ENCODE assay signal across 21 mouse cellular contexts in genomic region chr2:145307231-145307883, GRCm38 (mm10).
A peak's percentile ranks its signal among the peaks of the same experiment; 100 is the strongest.
DNase-seq lines count a peak whose midpoint lies in the region; ATAC-seq and TF ChIP-seq lines count a peak whose summit lies in the region.
"Had no signal": no experiment of that assay in that cellular context is flagged by ENCODE, and none has a peak within 500 bp of the region (broad histone marks: within the 10 kb centered on the region; RNA-seq: fewer than 3 reads in every experiment).

No protein-coding gene starts in this region.

- ATAC-seq in kidney, postnatal 0 days (replicated peaks; ENCODE audit: low FRiP score, low read depth) = peak; percentile 63; the same call in 1 of the 2 replicates
- ATAC-seq: inflammation-experienced regulatory T-cells, adult 6 months had no signal

- no peak overlapping the region for H3K27ac ChIP-seq in kidney, adult 2 months (ENCODE audit: insufficient read depth, low read depth, low read length)
- no peak overlapping the region for H3K27ac ChIP-seq in kidney, postnatal 0 days
- H3K27ac ChIP-seq in gastrocnemius, adult 2 months = no peak overlapping the region
- H3K27ac ChIP-seq: embryonic facial prominence, embryonic 10.5 days; forebrain, embryonic 12.5 days; heart, embryonic 10.5 days; hindbrain, embryonic 13.5 days; liver, embryonic 14.5 days had no signal

- H3K4me3 ChIP-seq in kidney, adult 2 months (ENCODE audit: insufficient read depth, low read depth, low read length) = no peak overlapping the region
- H3K4me3 ChIP-seq in kidney, postnatal 0 days (replicated peaks; ENCODE audit: low read depth, low read length) = no peak overlapping the region
- no peak overlapping the region for H3K4me3 ChIP-seq in gastrocnemius, adult 2 months
- H3K4me3 ChIP-seq: embryonic facial prominence, embryonic 10.5 days; forebrain, embryonic 12.5 days; heart, embryonic 10.5 days; hindbrain, embryonic 13.5 days had no signal

- intact Hi-C loops in gastrocnemius, adult 2 months (cut with DNase I) = no loop called here

- H3K9me3 ChIP-seq in kidney, postnatal 0 days (replicated peaks; ENCODE audit: low read length) = no peaks in the 10 kb centered on the region
- H3K9me3 ChIP-seq: embryonic facial prominence, embryonic 10.5 days; forebrain, embryonic 12.5 days; heart, embryonic 10.5 days; hindbrain, embryonic 13.5 days had no signal

- no peaks in the 10 kb centered on the region for H3K4me1 ChIP-seq in kidney, adult 2 months (ENCODE audit: control insufficient read depth, insufficient read depth, low read length)
- no peaks in the 10 kb centered on the region for H3K4me1 ChIP-seq in kidney, postnatal 0 days (replicated peaks; ENCODE audit: insufficient read depth, low read length)
- H3K4me1 ChIP-seq: embryonic facial prominence, embryonic 10.5 days; forebrain, embryonic 12.5 days; heart, embryonic 10.5 days; hindbrain, embryonic 13.5 days had no signal

- TF ChIP-seq CTCF in kidney, adult 2 months (conservative IDR thresholded peaks at IDR 0.05; ENCODE audit: insufficient read depth, insufficient read length, low read depth, low read length) = no peak
- no peak for TF ChIP-seq CTCF in kidney, postnatal 0 days (IDR thresholded peaks at IDR 0.05; ENCODE audit: low read depth)
- TF ChIP-seq CTCF in gastrocnemius, adult 2 months (IDR thresholded peaks at IDR 0.05) = no peak

- DNase-seq in kidney, adult 2 months = peak; percentile 17
- no peak for DNase-seq in kidney, postnatal 36 days
- peak; percentile 23 for DNase-seq in lung, postnatal 25 days (ENCODE audit: low spot score)
- no peak for DNase-seq in lung, adult 18-20 months
- DNase-seq in kidney, postnatal 0 days (ENCODE audit: low spot score) = peak; percentile 72
- DNase-seq in skeletal muscle tissue, adult 2 months (ENCODE audit: low read depth, low spot score) = peak; percentile 12
- no peak for DNase-seq in left cerebral cortex, adult 9 months (ENCODE audit: low spot score in 2 of 2)
- DNase-seq in gastrocnemius, adult 2 months = no peak
- DNase-seq: adrenal gland, postnatal 10 days; cerebellum, postnatal 10 days; gastrocnemius, postnatal 14 days; heart, postnatal 14 days; midbrain, embryonic 14.5 days; spleen, adult 18-20 months; thymus, postnatal 25 days had no signal

- no peak for TF ChIP-seq POLR2A in kidney, adult 2 months (IDR thresholded peaks at IDR 0.05; ENCODE audit: low read depth, low read length)

- H3K4me2 ChIP-seq in kidney, postnatal 0 days (ENCODE audit: low read length) = no peak overlapping the region
- H3K4me2 ChIP-seq: forebrain, embryonic 12.5 days; hindbrain, embryonic 13.5 days had no signal

- no peaks in the 10 kb centered on the region for H3K36me3 ChIP-seq in kidney, adult 2 months (ENCODE audit: control insufficient read depth, insufficient read depth, low read length)
- no peaks in the 10 kb centered on the region for H3K36me3 ChIP-seq in kidney, postnatal 0 days (ENCODE audit: insufficient read depth, low read length)
- H3K36me3 ChIP-seq: embryonic facial prominence, embryonic 10.5 days; forebrain, embryonic 12.5 days; heart, embryonic 10.5 days; hindbrain, embryonic 13.5 days had no signal

- WGBS in kidney, adult 2 months = 17% methylated on average over 2 of the region's 2 CpGs
- WGBS in kidney, postnatal 0 days = 13% methylated on average over 2 of the region's 2 CpGs

- H3K27me3 ChIP-seq in kidney, adult 2 months (replicated peaks; ENCODE audit: control insufficient read depth, insufficient read depth, low read length) = no peaks in the 10 kb centered on the region
- no peaks in the 10 kb centered on the region for H3K27me3 ChIP-seq in kidney, postnatal 0 days (ENCODE audit: insufficient read depth, low read length)
- H3K27me3 ChIP-seq: forebrain, embryonic 12.5 days; hindbrain, embryonic 13.5 days had no signal

- no peak overlapping the region for H3K9ac ChIP-seq in kidney, postnatal 0 days (ENCODE audit: low read depth, low read length)
- H3K9ac ChIP-seq: forebrain, embryonic 12.5 days; hindbrain, embryonic 13.5 days; liver, embryonic 14.5 days had no signal

Comparison
In these comparisons a context has a peak if more than half of its experiments do, and no peak if none do; other contexts are left out.
1. DNase-seq: peak in kidney, adult 2 months (single experiment), lung, postnatal 25 days (single experiment), kidney, postnatal 0 days (single experiment) and skeletal muscle tissue, adult 2 months (single experiment); none in kidney, postnatal 36 days (0 of 2), lung, adult 18-20 months (0 of 2), left cerebral cortex, adult 9 months (0 of 2) and gastrocnemius, adult 2 months (single experiment).